Mouse (Mus musculus): ENCODE measurements around the gene Catip. TPM values are rescaled to one million over a fixed set of nuclear protein-coding genes. Genes with fewer than 3 reads are reported as not detected.
"Not testable (repeated sequence)": the region's sequence is repeated elsewhere in the genome, so short reads cannot be mapped to it uniquely, and the experiment has no call there.

Catip gene
- polyA plus RNA-seq, 1 experiment = 10.2 TPM

- Histone ChIP-seq H3K4me1 (ENCODE audit: control insufficient read depth, insufficient read depth, low read length) (no peaks in the 10 kb centered on the region), H3K4me3 (replicated peaks; ENCODE audit: extremely low read depth, low read depth, low read length) (no peak overlapping the region)
- no peak for TF ChIP-seq CTCF (IDR thresholded peaks at IDR 0.05; ENCODE audit: insufficient read depth, low read length)
- no peak for TF ChIP-seq POLR2A (IDR thresholded peaks at IDR 0.05; ENCODE audit: borderline replicate concordance, extremely low read depth, low read depth, low read length)
- WGBS = 50% methylated on average over 6 of the region's 6 CpGs
- no peak for DNase-seq
These were observed 21.5 kb upstream of the Catip start for GRCm38 (mm10) chr1:74340361-74340764.

GRCm38 (mm10) chr1:74340992-74341391 lies 20.9 kb upstream of the Catip start:
- not testable (repeated sequence) for H3K4me1 ChIP-seq (ENCODE audit: control insufficient read depth, insufficient read depth, low read length); H3K4me3 ChIP-seq (replicated peaks; ENCODE audit: extremely low read depth, low read depth, low read length); DNase-seq
- WGBS = 90% methylated on average over 4 of the region's 4 CpGs

GRCm38 (mm10) chr1:74341898-74342297 lies 20.0 kb upstream of the Catip start:
- Histone ChIP-seq H3K4me1 (ENCODE audit: control insufficient read depth, insufficient read depth, low read length) (no peaks in the 10 kb centered on the region), H3K4me3 (replicated peaks; ENCODE audit: extremely low read depth, low read depth, low read length) (no peak overlapping the region)
- no peak for DNase-seq
- no peak for TF ChIP-seq POLR2A (IDR thresholded peaks at IDR 0.05; ENCODE audit: borderline replicate concordance, extremely low read depth, low read depth, low read length)
- 72% methylated on average over 7 of the region's 7 CpGs for WGBS

GRCm38 (mm10) chr1:74342308-74342707 lies 19.6 kb upstream of the Catip start:
- 81% methylated on average over 1 of the region's 1 CpGs for WGBS
- no peak for TF ChIP-seq CTCF (IDR thresholded peaks at IDR 0.05; ENCODE audit: insufficient read depth, low read length)
- no peak for TF ChIP-seq POLR2A (IDR thresholded peaks at IDR 0.05; ENCODE audit: borderline replicate concordance, extremely low read depth, low read depth, low read length)
- Histone ChIP-seq H3K4me1 (ENCODE audit: control insufficient read depth, insufficient read depth, low read length) (no peaks in the 10 kb centered on the region), H3K4me3 (replicated peaks; ENCODE audit: extremely low read depth, low read depth, low read length) (no peak overlapping the region)
- DNase-seq = no peak

GRCm38 (mm10) chr1:74343161-74343560 lies 18.7 kb upstream of the Catip start:
- 65% methylated on average over 5 of the region's 5 CpGs for WGBS
- TF ChIP-seq CTCF (IDR thresholded peaks at IDR 0.05; ENCODE audit: insufficient read depth, low read length) = no peak
- no peak for TF ChIP-seq POLR2A (IDR thresholded peaks at IDR 0.05; ENCODE audit: borderline replicate concordance, extremely low read depth, low read depth, low read length)
- Histone ChIP-seq H3K4me1 (ENCODE audit: control insufficient read depth, insufficient read depth, low read length) (no peaks in the 10 kb centered on the region), H3K4me3 (replicated peaks; ENCODE audit: extremely low read depth, low read depth, low read length) (no peak overlapping the region)
- no peak for DNase-seq

GRCm38 (mm10) chr1:74344163-74344916 lies 17.6 kb upstream of the Catip start:
- Histone ChIP-seq H3K4me1 (ENCODE audit: control insufficient read depth, insufficient read depth, low read length) (no peaks in the 10 kb centered on the region), H3K4me3 (replicated peaks; ENCODE audit: extremely low read depth, low read depth, low read length) (no peak overlapping the region)
- WGBS = 80% methylated on average over 11 of the region's 11 CpGs
- no peak for DNase-seq
- TF ChIP-seq POLR2A (IDR thresholded peaks at IDR 0.05; ENCODE audit: borderline replicate concordance, extremely low read depth, low read depth, low read length) (no peak), CTCF (IDR thresholded peaks at IDR 0.05; ENCODE audit: insufficient read depth, low read length) (no peak)

- DNase-seq = no peak
- H3K4me1 ChIP-seq (ENCODE audit: control insufficient read depth, insufficient read depth, low read length) = no peaks in the 10 kb centered on the region
- no peak overlapping the region for H3K4me3 ChIP-seq (replicated peaks; ENCODE audit: extremely low read depth, low read depth, low read length)
- 91% methylated on average over 13 of the region's 13 CpGs for WGBS
- no peak for TF ChIP-seq POLR2A (IDR thresholded peaks at IDR 0.05; ENCODE audit: borderline replicate concordance, extremely low read depth, low read depth, low read length)
- TF ChIP-seq CTCF (IDR thresholded peaks at IDR 0.05; ENCODE audit: insufficient read depth, low read length) = no peak
These were observed 10.6 kb upstream of the Catip start for GRCm38 (mm10) chr1:74351185-74351769.

- TF ChIP-seq CTCF (IDR thresholded peaks at IDR 0.05; ENCODE audit: insufficient read depth, low read length) = no peak
- no peak for TF ChIP-seq POLR2A (IDR thresholded peaks at IDR 0.05; ENCODE audit: borderline replicate concordance, extremely low read depth, low read depth, low read length)
- Histone ChIP-seq H3K4me1 (ENCODE audit: control insufficient read depth, insufficient read depth, low read length) (no peaks in the 10 kb centered on the region), H3K4me3 (replicated peaks; ENCODE audit: extremely low read depth, low read depth, low read length) (no peak overlapping the region)
- no peak for DNase-seq
- WGBS = 69% methylated on average over 5 of the region's 5 CpGs
These were observed 9.3 kb upstream of the Catip start for GRCm38 (mm10) chr1:74352532-74353096.

- WGBS = 86% methylated on average over 9 of the region's 9 CpGs
- TF ChIP-seq CTCF (IDR thresholded peaks at IDR 0.05; ENCODE audit: insufficient read depth, low read length) (no peak), POLR2A (IDR thresholded peaks at IDR 0.05; ENCODE audit: borderline replicate concordance, extremely low read depth, low read depth, low read length) (no peak)
These were observed 8.3 kb upstream of the Catip start for GRCm38 (mm10) chr1:74353453-74354229.

More at GRCm38 (mm10) chr1:74353453-74354229, 8.3 kb upstream of the Catip start:
- DNase-seq = no peak
- Histone ChIP-seq H3K4me1 (ENCODE audit: control insufficient read depth, insufficient read depth, low read length) (no peaks in the 10 kb centered on the region), H3K4me3 (replicated peaks; ENCODE audit: extremely low read depth, low read depth, low read length) (no peak overlapping the region)

Measured in lung, adult 2 months (tissue).